Mouse (Mus musculus) megakaryocyte-erythroid progenitor cell, adult 5-6 weeks (primary cell): Measurements from ENCODE around the gene Paf1. TPM values are rescaled to one million over a fixed set of nuclear protein-coding genes. Genes with fewer than 3 reads are reported as not detected.

Experiments
- ATAC-seq: replicated peaks from 2 replicates; pipeline ENCODE4 v1.8.0; 2016; ENCODE audit warnings: mild to moderate bottlenecking, inconsistent platforms; ENCODE audit not compliant: severe bottlenecking, poor library complexity, low FRiP score, low TSS enrichment
- total RNA-seq, 2 experiments: library from RNA; stranded (forward) in 1 of 2; stranded (reverse) in 1 of 2; fragments of 200-1000, 215-1000 nt in 1 of 2; fragments of >200 nt in 1 of 2; fragmentation: Nextera tagmentation in 1 of 2; gene quantifications; 2 replicates each; pipeline ENCODE4 v1.2.3; 2014 to 2017

Gene Paf1
- total RNA-seq, 2 experiments from 2014 or later: 84.6 to 129 TPM

DNA sequence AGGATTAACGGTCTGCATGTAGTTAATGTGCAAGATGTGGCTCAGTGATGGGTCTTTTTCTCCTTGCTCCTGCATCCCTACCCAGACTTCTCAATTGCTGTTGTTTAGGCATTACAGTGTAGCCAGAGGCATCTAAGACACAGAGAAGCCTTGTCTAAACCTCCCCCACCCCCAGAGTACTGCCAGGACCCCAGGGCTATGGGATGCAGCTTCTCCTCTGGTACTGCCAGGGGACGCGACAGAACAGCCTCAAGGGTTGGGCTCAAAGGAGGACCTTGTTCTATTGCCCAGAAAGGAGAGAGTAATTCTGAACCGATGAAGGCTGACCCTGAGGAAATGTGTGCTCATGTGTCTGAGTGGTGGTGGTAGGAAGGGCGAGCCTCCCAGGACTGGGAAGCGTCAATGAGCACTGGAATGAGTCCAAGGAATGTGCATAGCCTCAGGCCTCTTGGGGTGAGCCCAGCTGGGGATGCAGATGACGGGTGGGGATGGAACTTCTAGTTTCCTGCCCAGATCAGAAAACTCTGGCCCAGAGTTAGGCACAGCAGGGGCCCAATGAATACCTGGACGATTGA, 25.4 kb downstream of the Paf1 start:
- no peak for ATAC-seq

DNA sequence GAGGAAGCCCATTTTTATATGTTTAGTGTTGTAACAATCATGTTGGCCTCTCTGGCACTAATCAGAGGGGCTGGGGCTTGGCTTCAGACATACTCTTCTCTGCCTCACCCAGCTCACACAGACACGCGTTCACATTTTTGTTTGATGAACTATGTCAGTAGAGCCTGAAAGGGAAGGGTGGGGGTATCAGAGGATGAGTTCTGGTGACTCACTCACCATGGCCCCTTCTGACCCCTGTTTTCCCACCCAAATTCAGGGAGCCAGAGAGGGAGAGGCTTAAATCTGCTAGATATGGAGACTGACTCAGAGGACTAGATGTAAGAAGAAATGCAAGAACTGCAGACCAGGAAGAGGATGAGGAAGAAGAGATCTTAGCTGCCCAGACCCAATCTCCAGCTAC, 26.7 kb downstream of the Paf1 start:
- no peak for ATAC-seq

DNA sequence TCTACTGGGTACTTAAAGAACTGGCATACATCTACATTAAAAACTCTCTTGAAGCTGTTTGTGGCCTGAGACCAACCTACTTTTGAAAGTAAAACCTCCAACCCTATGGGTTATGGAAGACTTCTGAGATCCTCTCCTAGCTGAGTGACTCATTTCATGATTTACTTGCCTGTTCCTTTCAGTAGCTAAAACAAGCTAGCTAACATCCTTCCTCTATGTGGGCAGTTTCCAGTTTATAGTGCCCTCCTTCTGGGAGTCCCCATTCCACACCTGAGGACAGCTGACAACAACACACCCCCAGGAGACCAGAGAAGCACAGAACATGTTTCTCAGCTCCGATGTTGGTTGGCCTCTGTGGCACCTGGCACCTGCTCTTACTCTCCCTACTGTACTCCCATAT, 30.3 kb downstream of the Paf1 start:
- no peak for ATAC-seq

DNA sequence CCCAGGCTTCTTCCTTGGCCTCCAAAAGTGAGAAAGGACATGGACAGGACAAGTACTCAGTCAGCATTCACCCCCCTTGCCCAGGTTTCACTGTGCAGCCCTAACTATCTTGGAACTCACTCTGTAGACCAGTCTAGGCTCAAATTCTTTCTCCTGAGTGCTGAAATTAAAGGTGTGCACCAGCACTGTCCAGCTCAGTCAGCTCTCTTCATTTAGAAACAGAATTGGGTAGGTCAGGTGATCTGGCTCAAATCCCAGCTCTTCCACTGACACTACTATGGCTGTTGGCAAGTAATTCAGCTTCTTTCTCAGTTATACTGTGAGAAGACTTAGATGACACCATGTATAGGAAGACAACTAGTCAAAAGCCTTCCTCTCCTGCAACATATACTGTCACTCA, 35.0 kb downstream of the Paf1 start:
- no peak for ATAC-seq

DNA sequence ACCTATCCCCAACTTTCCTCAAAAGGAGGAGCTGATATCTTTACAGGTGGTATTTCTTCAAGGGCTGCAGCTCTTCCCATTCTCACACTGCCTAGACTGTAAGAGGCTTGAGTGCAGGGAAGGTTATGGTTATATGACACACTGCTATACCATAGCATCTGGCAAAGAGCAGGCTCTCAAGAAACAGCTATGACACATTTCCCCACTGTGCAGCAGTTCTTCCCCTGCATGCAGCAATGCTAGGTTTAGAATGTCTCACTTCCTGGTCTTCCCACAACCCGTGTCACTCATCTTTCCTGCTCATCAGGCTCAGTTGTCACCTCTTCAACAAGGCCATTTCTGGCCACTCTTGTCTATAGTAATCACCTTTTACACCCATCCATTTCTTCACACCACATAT, 37.8 kb downstream of the Paf1 start:
- no peak for ATAC-seq

DNA sequence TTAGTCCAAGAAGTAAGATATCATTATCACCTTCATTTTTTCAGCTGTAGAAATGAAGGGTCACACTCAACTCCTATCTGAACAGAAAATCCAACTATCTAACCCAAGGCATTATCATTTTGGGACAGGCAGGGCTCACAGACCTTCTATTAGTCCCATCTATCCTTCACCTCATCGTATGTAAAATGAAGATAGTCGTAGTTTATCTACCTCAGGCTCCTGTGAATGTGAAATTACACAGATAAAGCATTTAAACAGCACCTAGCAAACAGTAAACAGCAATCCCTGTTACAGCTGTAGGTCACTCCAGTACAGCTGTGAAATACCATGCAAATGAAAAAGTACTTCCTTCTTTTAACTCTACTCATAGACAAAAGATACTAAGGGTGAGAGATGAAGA, 39.5 kb downstream of the Paf1 start:
- ATAC-seq: peak; percentile 31

DNA sequence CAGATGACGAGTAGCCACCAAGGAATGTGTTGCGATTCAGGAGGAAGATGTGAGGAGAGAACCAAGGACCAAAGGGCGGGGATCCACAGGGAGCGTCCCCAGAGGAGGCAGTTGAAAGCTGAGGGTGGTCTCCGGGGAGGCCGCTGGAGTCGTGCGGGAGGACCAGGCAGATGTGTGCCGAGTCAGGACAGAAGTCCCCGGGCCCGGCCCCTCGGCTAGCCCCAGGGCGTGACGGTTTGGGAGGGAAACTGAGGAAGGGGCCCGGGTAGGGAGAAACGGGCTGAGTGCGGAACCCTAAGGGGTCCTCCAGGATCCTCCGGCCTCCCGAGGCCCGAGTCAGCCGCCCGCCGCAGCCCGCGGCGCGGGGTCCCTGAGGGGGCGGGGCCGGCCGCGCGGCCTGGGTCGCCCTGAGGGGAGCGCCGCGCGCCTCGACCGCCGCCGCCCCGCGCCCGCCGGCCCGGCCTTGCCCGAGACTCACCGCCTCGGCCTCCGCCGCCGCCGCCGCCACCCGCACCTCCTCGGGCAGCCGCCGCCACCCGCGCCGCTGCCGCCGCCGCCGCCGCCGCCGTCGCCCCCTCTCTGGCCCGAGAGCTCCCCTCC, 43.0 kb downstream of the Paf1 start:
- ATAC-seq: no peak

DNA sequence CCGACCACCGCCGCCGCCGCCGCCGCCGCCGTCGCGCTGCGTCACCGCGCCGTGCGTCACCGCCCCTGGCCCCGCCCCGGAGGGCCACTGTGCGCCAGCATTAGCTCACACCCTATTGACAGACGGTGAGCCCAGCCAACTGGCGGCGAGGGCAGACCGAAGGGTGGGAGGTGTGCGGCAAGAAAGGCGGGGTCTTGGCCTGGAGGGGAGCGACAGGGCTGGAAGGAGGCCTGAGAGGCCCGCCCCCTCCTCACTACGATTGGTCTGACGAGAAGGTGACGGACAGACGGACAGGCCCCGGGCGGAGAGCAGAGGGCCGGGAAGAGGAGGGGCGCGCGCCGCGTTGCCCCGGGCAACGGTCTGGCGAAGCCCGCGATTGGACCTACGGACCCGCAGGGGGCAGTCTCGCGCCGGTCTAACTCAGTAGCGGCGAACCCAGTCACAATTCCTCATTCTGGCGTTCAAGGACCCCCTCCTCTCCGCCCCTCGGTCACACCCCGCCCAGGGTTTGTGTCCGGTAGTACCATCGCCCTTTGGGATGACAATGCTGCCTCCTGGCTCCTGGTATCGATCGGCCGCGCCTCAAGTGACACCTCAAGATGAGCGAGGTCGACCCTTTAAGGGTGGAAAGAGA, 43.6 kb downstream of the Paf1 start:
- peak; percentile 93 for ATAC-seq

DNA sequence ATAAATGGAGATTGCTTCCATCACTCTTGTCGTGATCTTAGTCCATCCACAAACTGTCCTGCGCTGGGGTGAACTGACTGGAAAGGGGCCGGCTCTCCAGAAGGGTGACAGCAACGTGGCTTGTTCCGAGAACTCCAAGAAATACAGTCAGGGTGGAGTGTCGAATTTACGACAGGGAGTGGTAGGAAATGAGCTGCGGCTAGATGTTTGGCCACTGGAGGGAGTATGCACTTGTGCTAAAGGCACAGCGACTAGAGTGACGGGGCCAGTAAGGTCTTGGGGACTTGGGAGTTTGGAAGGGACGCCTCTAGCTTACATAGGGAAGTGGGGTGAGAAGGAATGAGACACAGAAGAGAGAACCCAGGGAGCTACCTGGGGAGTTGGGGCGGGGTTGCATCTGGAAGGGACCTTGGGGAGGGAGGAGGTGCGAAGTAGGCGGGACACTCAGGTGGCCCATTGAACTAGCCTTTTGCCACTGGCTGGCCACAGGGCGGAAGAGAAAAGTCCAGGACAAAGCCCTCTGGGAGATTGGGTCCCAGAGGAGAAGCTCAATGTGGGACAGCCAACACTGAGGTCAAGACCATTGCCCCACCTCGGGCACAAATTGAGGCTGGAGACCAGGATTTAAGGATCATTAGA, 44.3 kb downstream of the Paf1 start, which contains the start of gene Gmfg:
TSS of gene Gmfg (plus strand) at position 516 of the 639 bp plus-strand sequence.
- ATAC-seq: peak; percentile 68

DNA sequence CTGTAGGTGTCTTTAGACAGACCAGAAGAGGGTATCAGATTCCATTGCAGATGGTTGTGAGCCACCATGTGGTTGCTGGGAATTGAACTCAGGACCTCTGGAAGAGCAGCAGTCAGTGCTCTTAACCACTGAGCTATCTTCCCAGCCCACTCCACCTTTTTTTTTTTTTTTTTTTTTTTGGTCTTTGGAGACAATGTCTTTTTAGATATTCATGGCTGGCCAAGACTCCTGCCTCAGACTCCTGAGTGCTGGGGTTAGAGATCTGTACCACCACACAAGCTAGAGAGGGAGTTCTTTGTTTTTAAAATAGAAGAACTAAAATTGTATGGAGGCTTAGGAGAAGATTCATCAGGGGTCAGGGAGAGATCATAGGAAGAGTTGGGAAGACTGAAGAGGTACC, 45.2 kb downstream of the Paf1 start:
- no peak for ATAC-seq

DNA sequence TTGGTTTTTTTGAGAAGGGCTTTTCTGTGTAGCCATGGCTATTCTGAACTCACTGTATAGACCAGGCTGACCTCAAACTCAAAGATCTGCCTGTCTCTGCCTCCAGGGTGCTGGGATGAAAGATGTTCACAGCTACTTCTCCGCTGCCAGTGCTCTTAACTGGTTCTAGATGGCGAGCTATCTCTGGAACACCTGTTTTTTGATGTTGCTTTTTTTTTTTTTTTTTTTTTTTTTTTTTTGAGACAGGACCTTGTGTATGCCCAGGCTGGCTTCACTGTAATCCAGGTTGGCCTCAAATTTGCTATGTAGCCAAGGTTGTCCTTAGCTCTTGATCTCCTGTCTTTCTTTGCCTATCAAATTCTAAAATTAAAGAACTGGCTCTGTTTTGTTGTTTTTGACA, 46.0 kb downstream of the Paf1 start:
- no peak for ATAC-seq

DNA sequence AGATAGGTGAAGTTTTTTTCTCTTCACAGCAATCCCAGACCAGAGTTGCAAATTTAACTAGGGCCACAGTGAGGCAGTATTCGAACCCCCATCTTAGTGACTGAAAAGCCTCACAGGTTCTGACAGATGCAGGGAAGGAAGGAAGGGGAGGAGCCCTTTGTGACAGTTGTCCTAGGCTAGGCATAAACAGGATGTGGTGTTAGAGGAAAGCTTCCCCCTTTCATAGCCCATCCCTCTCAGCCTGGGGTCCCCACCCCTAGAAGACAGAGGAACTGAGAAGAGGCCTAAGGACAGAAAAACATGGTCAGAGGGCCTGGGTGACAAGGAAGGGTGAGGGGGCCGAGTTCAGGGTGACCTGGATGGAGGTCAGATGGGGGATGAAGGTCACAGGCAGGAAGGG, 48.0 kb downstream of the Paf1 start:
- no peak for ATAC-seq

DNA sequence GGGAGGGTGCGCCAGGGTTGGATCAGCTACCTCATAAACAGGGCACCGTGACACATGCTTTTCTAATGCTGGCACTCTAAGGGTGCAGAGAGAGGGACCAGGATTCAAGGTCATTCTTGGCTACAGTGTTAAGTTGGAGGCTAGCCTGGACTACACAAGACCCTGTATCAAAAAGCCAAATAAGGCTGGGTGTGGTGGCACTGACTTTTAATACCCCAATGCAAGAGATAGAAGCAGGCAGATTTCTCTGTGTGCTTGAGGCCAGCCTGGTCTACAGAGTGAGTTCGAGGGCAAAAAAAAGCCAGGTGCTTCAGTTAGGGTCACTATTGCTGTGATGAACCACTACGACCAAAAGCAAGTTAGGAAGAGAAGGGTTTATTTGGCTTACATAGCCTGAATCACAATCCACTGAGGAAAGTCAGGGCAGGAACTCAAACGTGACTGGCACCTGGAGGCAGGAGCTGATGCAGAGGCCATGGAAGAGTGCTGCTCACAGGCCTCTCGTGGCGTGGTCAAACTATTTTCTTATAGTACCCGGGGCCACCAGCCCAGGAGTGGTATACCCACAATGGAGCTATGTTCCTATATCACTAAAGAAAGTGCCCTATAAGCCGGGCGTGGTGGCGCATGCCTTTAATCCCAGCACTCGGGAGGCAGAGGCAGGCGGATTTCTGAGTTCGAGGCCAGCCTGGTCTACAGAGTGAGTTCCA, 49.2 kb downstream of the Paf1 start:
- ATAC-seq: no peak

DNA sequence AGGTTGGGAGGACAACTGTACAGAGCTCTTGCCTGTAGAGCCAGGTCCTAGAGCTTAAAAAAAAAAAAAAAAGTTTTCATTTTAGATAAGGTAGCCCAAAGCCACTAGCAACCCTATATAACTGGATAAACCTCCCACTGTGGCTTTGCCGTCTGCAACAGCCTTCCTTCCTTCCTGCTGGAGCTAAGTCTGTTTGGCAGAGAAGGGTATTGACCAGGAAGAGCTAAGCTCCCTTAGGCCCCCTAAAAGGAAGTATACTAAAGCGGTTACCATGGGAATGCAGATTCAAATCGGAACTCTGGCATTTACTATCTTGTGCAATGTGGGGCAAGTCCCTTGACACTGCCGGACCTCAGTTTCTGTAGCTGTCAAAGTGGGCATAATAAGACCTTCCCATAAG, 49.9 kb downstream of the Paf1 start:
- ATAC-seq: no peak; the same call in 1 of the 2 replicates

DNA sequence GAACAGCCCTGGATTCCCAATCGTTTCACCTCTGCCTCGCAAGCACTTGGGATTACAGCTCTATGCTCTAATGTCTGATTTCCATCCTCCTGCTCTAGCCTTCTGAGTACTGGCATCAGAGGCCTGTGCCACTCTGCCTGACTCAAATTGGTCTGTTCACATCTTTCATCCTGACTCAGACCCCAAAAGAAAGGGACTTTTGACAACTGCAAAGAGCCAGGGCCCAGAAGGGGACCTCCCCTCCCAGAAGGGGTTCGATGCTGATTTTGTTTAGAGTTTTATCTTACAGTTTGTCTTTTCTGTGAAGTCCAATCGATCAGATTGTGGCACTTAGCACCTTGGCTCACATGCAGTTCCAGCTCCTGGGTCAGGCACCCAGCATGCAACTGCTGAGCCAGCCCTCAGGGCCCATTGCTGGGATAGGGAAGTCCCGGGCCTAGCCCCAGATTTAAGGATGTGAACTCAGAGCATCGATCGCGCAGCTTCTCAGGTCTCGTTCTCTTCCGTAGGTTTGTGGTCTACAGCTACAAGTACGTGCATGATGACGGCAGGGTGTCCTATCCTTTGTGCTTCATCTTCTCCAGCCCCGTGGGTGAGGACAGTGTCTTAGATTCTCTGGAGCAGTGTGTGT, 51.7 kb downstream of the Paf1 start:
- ATAC-seq: no peak

DNA sequence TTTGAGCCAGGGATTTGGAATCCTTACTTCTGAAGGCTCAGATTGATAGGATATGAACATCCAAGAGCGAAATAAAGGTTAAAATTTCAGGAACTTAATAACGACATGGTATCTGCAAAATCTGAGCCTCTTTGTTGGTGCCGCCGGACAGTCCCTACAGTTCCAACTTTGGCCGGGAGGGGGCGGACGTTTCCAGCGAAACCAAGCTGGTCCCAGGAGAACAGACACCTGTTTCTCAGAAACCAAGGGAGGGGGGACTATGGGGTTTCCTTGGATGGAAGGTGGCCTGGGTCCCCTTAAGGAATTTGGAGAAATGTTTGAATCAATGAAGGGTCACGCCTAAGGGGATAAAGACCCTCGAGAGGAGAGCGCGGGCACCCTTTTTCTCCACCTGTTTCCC, 53.7 kb downstream of the Paf1 start:
- ATAC-seq: 0 out of 2 replicates have a peak, but pooled peaks have one; percentile 42

DNA sequence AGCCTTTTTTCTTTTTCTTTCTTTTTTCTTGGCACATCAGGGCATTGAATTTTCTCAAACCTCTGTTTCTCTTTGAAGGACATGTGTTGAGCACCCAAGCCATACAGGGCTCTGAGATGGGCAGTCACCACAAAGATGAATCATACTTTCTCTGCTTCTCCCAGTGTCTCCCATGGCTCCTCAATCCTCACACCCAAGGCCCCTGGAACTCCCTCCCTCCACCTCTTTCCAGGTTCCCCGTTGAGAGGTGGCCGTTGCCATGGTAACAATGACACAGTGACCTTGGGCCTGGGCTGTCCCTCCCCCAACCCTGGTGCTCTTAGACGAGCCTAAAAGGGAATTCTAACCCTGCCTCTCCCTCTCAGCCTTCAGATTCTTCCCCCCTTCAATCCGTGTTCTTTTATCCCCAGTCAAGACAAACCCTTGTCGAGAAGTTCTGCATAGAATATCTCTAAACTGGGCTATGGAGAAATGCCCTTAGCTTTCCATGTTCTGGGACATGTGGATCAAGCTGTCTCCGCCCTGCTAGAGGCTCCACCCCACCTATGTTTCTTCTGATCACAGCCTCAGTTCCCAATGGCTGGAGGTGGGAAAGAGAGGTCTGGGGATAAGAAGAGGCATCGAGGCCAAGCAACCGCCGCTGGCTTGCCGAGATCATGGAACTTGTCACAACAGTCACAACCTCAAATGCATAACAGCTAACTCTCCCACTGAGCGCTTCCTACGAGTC, 54.5 kb downstream of the Paf1 start:
- no peak for ATAC-seq

DNA sequence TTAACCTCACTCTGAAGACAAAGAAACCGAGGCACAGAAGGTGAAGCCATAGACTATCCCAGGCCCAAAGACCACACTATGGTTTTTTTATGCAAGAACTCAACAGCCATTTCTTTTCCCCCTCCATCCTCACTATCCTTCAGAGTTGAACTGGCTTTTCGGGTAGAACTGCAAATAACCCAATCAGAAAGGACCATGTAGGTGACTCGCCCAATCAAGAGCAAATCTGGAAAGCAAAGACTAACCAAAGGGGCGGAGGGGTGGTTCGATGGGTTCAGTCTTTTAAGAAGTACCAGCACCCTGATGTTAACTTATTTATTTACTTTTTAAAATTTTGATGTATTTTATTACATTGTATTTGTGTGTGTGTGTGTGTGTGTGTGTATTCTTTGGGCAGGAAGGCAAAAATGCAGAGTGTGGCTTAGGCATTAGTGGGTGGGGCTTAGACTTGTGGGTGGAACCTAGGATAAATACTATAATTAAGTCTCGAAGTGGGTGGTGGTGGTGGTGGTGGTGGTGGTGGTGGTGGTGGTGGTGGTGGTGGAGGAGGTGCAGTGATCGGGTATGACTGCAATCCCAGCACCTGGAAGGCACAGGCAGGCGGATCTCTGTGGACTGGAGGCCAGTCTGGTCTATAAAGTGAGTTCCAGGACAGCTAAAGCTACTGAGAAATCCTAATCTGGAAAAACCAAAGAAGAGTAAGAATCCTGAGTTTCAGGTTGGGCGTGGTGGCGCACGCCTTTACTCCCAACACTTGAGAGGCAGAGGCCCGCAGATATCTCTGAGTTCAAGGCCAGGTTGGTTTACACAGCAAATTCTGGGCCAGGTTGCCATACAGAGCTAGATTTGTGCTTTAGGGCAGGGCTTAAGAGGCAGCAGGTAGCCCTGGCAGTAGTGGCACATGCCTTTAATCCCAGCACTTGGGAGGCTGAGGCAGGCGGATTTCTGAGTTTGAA, 55.4 kb downstream of the Paf1 start:
- no peak for ATAC-seq
